Mouse (Mus musculus) MEL (cell line): ENCODE measurements around the gene Egf.

Experiments used
- CHD1 ChIP-seq: IDR thresholded peaks from 2 replicates; pipeline ENCODE4 v1.6.1; 2012; ENCODE audit warnings: low read depth, mild to moderate bottlenecking, inconsistent platforms, low read length, improper control_type of control experiment
- CTCF ChIP-seq, 3 experiments: IDR thresholded peaks in 2 of 3; conservative IDR thresholded peaks in 1 of 3; 2 replicates each; pipeline ENCODE4 v1.5.1; 2011 to 2012; ENCODE audit warnings: low read length in 3 of 3, low read depth in 2 of 3, mild to moderate bottlenecking in 2 of 3, improper control_type of control experiment in 1 of 3, inconsistent platforms in 1 of 3, mixed read lengths in 1 of 3, moderate library complexity in 1 of 3; ENCODE audit not compliant: control insufficient read depth in 1 of 3, insufficient read depth in 1 of 3, poor library complexity in 1 of 3, severe bottlenecking in 1 of 3
- ELF1 ChIP-seq: IDR thresholded peaks from 2 replicates; pipeline ENCODE4 v1.6.1; 2014; ENCODE audit warnings: low read depth, mild to moderate bottlenecking, inconsistent platforms, low read length, improper control_type of control experiment, moderate library complexity
- MAZ ChIP-seq: IDR thresholded peaks from 2 replicates; pipeline ENCODE4 v1.6.1; 2012; ENCODE audit warnings: low read depth, mild to moderate bottlenecking, inconsistent platforms, low read length, improper control_type of control experiment
- NRF1 ChIP-seq: IDR thresholded peaks from 2 replicates; pipeline ENCODE4 v1.6.1; 2014; ENCODE audit warnings: low read depth, mild to moderate bottlenecking, inconsistent platforms, low read length, improper control_type of control experiment, moderate library complexity; ENCODE audit not compliant: poor library complexity, insufficient read depth, severe bottlenecking
- POLR2AphosphoS5 ChIP-seq: IDR thresholded peaks from 2 replicates; pipeline ENCODE4 v1.6.1; 2012; ENCODE audit warnings: low read depth, borderline replicate concordance, mild to moderate bottlenecking, inconsistent platforms, low read length, moderate library complexity, mixed read lengths
- TCF12 ChIP-seq: IDR thresholded peaks from 2 replicates; pipeline ENCODE4 v1.6.1; 2014; ENCODE audit warnings: low read depth, mild to moderate bottlenecking, inconsistent platforms, low read length, improper control_type of control experiment, moderate library complexity

DNA sequence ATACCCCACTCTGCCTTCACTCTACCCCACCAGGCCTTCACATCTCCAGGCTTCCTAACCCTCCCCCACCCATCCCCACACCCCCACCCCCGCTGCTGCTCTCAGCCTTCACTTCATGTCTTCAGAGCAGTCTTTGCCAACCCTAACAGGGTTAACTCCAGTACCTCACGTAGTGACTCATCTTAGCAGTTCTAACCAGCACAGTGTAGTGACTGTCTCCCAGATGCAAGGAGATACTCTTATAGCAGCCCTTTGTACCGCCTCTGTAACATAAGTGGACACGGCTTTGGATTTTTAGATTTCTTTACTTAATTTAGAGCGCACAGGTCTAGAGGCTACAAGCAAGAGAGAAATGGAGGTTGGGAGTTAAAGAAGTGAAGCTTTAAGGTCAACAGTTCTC lies 106.5 kb downstream of the Egf start:
- TF ChIP-seq POLR2AphosphoS5, result no peak
- no peak for TF ChIP-seq CTCF (IDR thresholded peaks at IDR 0.05 in 2 of 3, conservative IDR thresholded peaks at IDR 0.05 in 1 of 3; ENCODE audit: control insufficient read depth in 1 of 3, insufficient read depth in 1 of 3, low read depth in 2 of 3, low read length in 3 of 3, poor library complexity in 1 of 3, severe bottlenecking in 1 of 3)
- TF ChIP-seq TCF12, result no peak
- TF ChIP-seq CHD1, result no peak
- TF ChIP-seq MAZ, result no peak
- TF ChIP-seq ELF1, result no peak
- TF ChIP-seq NRF1, result no peak
